Comparison of ENCODE assay signal across 11 mouse cellular contexts in genomic region chr2:173037827-173038607, GRCm38 (mm10). TPM values are rescaled to one million over a fixed set of nuclear protein-coding genes. Genes with fewer than 3 reads are reported as not detected.
DNase-seq lines count a peak whose midpoint lies in the region; ATAC-seq and TF ChIP-seq lines count a peak whose summit lies in the region.
"Had no signal": no experiment of that assay in that cellular context is flagged by ENCODE, and none has a peak within 500 bp of the region (broad histone marks: within the 10 kb centered on the region; RNA-seq: fewer than 3 reads in every experiment).

No protein-coding gene starts in this region.

- H3K4me2 ChIP-seq in heart, embryonic 12.5 days = peak overlapping the region; percentile 13; the same call in 1 of the 2 replicates
- no peak overlapping the region for H3K4me2 ChIP-seq in forebrain, embryonic 12.5 days
- H3K4me2 ChIP-seq: midbrain, embryonic 11.5 days had no signal

- DNase-seq in heart, postnatal 10 days = no peak
- DNase-seq in naive thymus-derived CD4-positive, alpha-beta T cell, adult 2 months (ENCODE audit: low read depth) = peak; percentile 65
- no peak for DNase-seq in cerebellum, adult 2 months
- DNase-seq: cerebellum, postnatal 25 days; right cerebral cortex, postnatal 14 days had no signal

- peaks cover 54% of the 10 kb centered on the region for H3K4me1 ChIP-seq in heart, embryonic 12.5 days (replicated peaks)
- H3K4me1 ChIP-seq in cerebellum, adult 2 months (ENCODE audit: control insufficient read depth, insufficient read depth, low read length) = no peaks in the 10 kb centered on the region
- no peaks in the 10 kb centered on the region for H3K4me1 ChIP-seq in forebrain, embryonic 12.5 days

- no peak overlapping the region for H3K9ac ChIP-seq in heart, embryonic 12.5 days
- H3K9ac ChIP-seq in forebrain, embryonic 12.5 days = no peak overlapping the region

- ATAC-seq in heart, embryonic 12.5 days (ENCODE audit: insufficient number of reproducible peaks, low FRiP score) = peak; percentile 85
- ATAC-seq in CD4-positive, CD25-positive, alpha-beta regulatory T cell, adult 4 months = peak; percentile 63
- ATAC-seq in erythroid progenitor cell, adult 5-6 weeks (replicated peaks; ENCODE audit: low FRiP score, poor library complexity, severe bottlenecking) = peak; percentile 64
- no peak; the same call in 1 of the 2 replicates for ATAC-seq in forebrain, embryonic 12.5 days (ENCODE audit: low FRiP score)
- ATAC-seq in cerebellum, adult (ENCODE audit: insufficient number of reproducible peaks, low FRiP score, low TSS enrichment) = no peak

- peaks cover 31% of the 10 kb centered on the region for H3K36me3 ChIP-seq in heart, embryonic 12.5 days
- peaks cover 27% of the 10 kb centered on the region for H3K36me3 ChIP-seq in forebrain, embryonic 12.5 days (replicated peaks)

- H3K27ac ChIP-seq in heart, embryonic 12.5 days (ENCODE audit: poor library complexity, severe bottlenecking) = peak overlapping the region; percentile 70
- no peak overlapping the region for H3K27ac ChIP-seq in cerebellum, adult 2 months (ENCODE audit: insufficient read depth, low read length)
- H3K27ac ChIP-seq in forebrain, embryonic 12.5 days = no peak overlapping the region

- no peak overlapping the region for H3K4me3 ChIP-seq in heart, embryonic 12.5 days
- H3K4me3 ChIP-seq in cerebellum, adult 2 months (replicated peaks; ENCODE audit: insufficient read depth, low read depth, low read length) = no peak overlapping the region
- no peak overlapping the region for H3K4me3 ChIP-seq in forebrain, embryonic 12.5 days (replicated peaks)

- WGBS in heart, embryonic 12.5 days = 47% methylated on average over 7 of the region's 7 CpGs
- 54% methylated on average over 7 of the region's 7 CpGs for WGBS in cerebellum, adult 2 months
- WGBS in forebrain, embryonic 12.5 days = 79% methylated on average over 7 of the region's 7 CpGs

- no peak for TF ChIP-seq CTCF in cerebellum, adult 2 months (IDR thresholded peaks at IDR 0.05; ENCODE audit: borderline replicate concordance, insufficient read depth, low read depth, low read length)

- no peak for TF ChIP-seq POLR2A in cerebellum, adult 2 months (IDR thresholded peaks at IDR 0.05; ENCODE audit: borderline replicate concordance, insufficient read depth, low read length)

- no peaks in the 10 kb centered on the region for H3K9me3 ChIP-seq in heart, embryonic 12.5 days (replicated peaks)
- H3K9me3 ChIP-seq in forebrain, embryonic 12.5 days = no peaks in the 10 kb centered on the region

- H3K27me3 ChIP-seq in heart, embryonic 12.5 days (replicated peaks) = no peaks in the 10 kb centered on the region
- H3K27me3 ChIP-seq in cerebellum, adult 2 months (ENCODE audit: control insufficient read depth, insufficient read depth, low read length) = no peaks in the 10 kb centered on the region
- H3K27me3 ChIP-seq in forebrain, embryonic 12.5 days = no peaks in the 10 kb centered on the region

- intact Hi-C loops in heart, postnatal 10 days (cut with DNase I) = no loop called here

RNA-seq across cellular contexts. Expression of gene Rbm38, which starts 17.7 kb away (rescaled TPM):
- polyA plus RNA-seq in heart, embryonic 12.5 days (2016; fragmentation: Nextera tagmentation; extraction: Ambion mirVana) = 146 and 147 TPM in 2 replicates
- total RNA-seq in heart, postnatal 10 days (2021) = 100 to 1,000 TPM; 146 to 187 TPM
- polyA plus RNA-seq in CD4-positive, CD25-positive, alpha-beta regulatory T cell, adult 4 months (2017; shearing (Covaris generic)) = 100 to 1,000 TPM; 154 to 194 TPM
- 671 and 849 TPM in 2 replicates for total RNA-seq in erythroid progenitor cell, adult 5-6 weeks (2015; ENCODE audit: low replicate concordance)
- 216 and 291 TPM in 2 replicates for total RNA-seq in erythroid progenitor cell, adult 5-6 weeks (2017; ENCODE audit: low replicate concordance)
- polyA plus RNA-seq in cerebellum, adult 2 months (2012; rRNA removed) = 9.0 and 10.1 TPM in 2 replicates
- polyA plus RNA-seq in forebrain, embryonic 12.5 days (2016; fragmentation: Nextera tagmentation; extraction: Ambion mirVana) = 65.0 and 67.6 TPM in 2 replicates

RNA-seq across cellular contexts. Expression of gene Rae1, which starts 38.1 kb away (rescaled TPM):
- polyA plus RNA-seq in heart, embryonic 12.5 days (2016; fragmentation: Nextera tagmentation; extraction: Ambion mirVana) = 102 and 103 TPM in 2 replicates
- total RNA-seq in heart, postnatal 10 days (2021) = 10 to 100 TPM; 37.7 to 42.8 TPM
- 10 to 100 TPM; 44.2 to 44.5 TPM for polyA plus RNA-seq in CD4-positive, CD25-positive, alpha-beta regulatory T cell, adult 4 months (2017; shearing (Covaris generic))
- 42.3 and 93.0 TPM in 2 replicates for total RNA-seq in erythroid progenitor cell, adult 5-6 weeks (2015; ENCODE audit: low replicate concordance)
- 40.6 and 66.0 TPM in 2 replicates for total RNA-seq in erythroid progenitor cell, adult 5-6 weeks (2017; ENCODE audit: low replicate concordance)
- 69.1 and 74.7 TPM in 2 replicates for polyA plus RNA-seq in cerebellum, adult 2 months (2012; rRNA removed)
- 122 and 132 TPM in 2 replicates for polyA plus RNA-seq in forebrain, embryonic 12.5 days (2016; fragmentation: Nextera tagmentation; extraction: Ambion mirVana)

Comparison
In these comparisons a context has a peak if more than half of its experiments do, and no peak if none do; other contexts are left out.
1. ATAC-seq: peak in heart, embryonic 12.5 days (single experiment), CD4-positive, CD25-positive, alpha-beta regulatory T cell, adult 4 months (single experiment) and erythroid progenitor cell, adult 5-6 weeks (single experiment); none in forebrain, embryonic 12.5 days (single experiment) and cerebellum, adult (single experiment).